Mouse (Mus musculus): ENCODE measurements around the gene Vsx2.

Gene Vsx2

GRCm38 (mm10) chr12:84640253-84640652 lies 70.7 kb downstream of the Vsx2 start:
- in situ Hi-C loops (cut with MboI; ENCODE audit: unreplicated experiment in 2 of 2), result loop anchor here in 1 of 2 experiments (25.0 kb wide), 1 partner anchor 672 kb away; no protein-coding TSS in a partner anchor

DNA sequence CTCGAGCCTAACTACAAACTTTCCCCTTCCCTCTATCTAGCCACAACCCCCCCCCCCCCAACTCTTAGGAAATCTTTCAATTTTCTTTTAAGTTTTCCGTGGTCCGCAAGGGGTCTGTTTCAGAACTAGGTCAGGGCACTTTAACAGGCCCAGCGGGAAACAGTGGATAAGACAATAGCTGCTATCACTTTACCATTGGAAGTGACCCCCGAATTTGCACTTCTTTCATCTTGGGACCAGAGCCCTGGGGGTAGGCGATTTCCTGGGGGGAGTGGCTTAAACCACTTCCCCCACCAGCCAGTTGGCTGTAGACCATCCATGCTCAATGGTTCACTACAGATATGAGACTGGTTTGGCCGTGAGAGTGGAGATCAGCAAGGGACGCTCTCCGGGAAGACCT lies 71.1 kb downstream of the Vsx2 start, which contains the start of gene Vrtn:
Gene Vrtn (plus strand): TSS at position 366 of the 400 bp plus-strand sequence.
- in situ Hi-C loops (cut with MboI; ENCODE audit: unreplicated experiment in 2 of 2), result loop anchor here in 1 of 2 experiments (25.0 kb wide), 1 partner anchor 672 kb away; no protein-coding TSS in a partner anchor

Data from v-Abl transformed pro-B cells (cell line).